Mouse (Mus musculus) heart, adult 11 months (tissue): Measurements from ENCODE around the gene Rbm47.

ENCODE experiments used
- DNase-seq: peaks from one replicate; pipeline ENCODE4 v3.0.0; 2022

Gene Rbm47

DNA sequence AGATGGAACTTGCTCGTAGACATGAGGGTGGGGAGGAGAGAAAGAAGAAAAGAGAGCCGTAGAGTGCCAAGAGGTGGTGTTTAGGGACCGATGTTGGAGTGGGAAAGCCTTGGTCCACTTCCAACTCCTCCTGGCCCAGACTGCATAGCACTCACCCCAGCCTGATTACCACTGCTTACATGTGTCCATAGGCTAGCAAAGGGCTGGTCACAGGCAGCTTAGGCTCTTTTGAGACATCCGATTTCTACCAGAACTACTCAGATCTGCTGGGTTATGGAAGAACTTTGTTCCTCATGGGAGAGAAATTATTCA is 48.9 kb downstream of the Rbm47 start:
- DNase-seq = no peak

DNA sequence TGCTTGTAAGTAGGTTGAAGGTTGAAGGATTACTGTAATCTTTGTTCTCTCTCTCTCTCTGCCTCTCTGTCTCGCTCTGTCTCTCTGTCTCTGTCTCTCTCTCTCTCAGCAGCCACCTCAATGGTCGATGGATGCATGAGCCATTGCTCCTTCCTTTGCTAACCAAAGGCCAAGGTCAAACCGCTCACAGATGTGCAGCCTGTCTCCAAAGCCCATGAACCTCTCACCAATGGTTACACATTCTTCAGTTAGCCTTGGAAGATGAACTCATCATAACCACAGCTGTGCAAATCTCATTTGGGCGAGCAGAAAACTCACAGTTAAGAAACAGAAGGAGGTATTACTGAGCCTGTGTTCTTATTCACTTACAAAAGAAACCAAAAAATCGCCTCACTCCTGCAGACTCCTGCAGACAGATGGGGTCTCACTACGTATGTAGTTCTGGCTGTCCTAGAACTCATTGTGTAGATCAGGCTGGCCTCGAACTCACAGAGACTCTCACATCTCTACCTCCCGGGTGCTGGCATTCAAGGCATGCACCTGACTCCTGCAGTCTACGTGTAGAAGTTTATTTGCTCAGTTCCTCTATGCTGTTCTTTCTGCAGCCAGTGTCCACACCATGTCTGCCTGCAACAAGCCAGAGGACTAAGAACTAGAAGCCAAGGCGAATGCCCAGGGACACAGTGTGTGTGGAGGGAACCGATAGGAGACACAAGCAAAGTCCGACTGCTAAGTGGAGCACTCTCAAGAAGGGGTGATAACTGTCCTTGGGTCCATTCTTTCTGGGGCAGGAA is 49.4 kb downstream of the Rbm47 start:
- no peak for DNase-seq

DNA sequence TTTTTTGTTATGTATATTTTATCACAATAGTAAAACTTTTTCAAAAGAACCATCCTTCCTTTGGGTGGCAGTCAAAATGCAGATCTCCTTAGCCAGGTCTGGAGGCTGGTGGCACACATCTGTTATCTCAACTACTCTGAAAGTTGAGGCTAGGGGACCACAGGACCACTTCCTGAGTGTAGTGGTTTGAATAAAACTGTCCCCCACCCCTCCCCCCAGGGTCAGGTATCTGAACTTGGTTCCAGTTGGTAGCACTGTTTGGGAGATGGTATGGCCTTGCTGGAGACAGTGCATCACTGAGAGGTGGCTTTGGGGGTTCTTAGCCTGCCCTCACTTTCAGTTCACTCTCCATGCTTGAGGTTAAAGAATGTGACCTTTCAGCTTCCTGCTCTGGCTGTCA is 51.7 kb downstream of the Rbm47 start:
- DNase-seq = no peak

DNA sequence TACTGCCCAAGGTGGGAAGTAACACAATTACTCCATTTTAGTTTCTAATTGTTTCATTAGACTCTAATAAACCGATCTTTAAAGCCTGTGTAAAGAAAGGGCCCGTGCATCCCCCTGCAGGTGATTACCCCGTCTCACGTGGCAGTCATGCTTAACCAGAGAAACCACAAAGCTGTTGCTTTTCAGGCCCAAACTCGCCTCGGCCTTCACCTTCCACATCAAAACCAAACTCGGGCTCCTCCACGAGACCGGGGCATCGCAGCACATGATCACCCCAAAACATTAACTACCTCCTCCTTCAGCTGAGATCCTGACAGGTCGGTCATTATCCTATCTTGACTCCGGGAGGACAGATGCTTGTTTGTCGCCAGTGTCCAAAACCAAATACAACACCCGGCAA is 58.2 kb downstream of the Rbm47 start:
- no peak for DNase-seq

DNA sequence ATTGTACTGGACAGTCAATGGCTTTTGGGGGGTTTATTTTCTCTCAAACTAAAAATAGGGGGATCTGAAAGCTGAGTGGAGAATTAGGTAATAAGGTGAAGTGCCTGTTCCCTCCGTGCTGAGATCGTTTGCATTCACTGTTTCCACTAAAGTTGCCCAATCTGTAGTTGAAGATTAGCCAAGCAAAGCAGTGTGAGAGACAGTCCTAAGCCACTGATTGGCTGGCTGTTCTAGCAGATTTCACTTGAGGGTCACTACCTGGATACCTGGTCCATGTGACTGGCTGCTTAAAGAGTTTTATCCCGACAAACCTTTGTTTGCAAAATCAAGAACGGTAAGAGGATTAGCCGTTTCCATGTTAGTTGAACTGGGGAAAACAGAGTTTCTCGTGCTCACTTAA is 58.7 kb downstream of the Rbm47 start:
- DNase-seq = no peak

DNA sequence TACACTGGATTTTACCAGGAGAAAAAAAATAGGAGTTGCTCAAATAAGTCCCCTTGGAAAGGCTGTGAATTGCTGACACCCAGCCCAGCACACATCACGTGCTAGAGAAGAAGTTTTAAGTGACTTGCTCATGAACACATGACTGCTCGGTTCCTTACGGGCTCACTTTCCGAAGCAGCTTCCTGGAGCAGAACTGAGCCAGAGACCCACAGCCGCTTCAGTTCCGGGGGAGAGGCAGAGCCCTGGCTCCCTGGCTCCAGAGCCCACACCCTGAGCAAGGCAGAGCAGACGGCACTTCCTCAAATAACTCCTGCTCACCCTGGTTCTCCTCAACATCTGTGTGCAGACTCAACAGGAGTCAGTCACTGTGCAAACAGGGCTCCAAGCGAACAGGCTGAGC is 60.9 kb downstream of the Rbm47 start:
- peak; percentile 99 for DNase-seq

DNA sequence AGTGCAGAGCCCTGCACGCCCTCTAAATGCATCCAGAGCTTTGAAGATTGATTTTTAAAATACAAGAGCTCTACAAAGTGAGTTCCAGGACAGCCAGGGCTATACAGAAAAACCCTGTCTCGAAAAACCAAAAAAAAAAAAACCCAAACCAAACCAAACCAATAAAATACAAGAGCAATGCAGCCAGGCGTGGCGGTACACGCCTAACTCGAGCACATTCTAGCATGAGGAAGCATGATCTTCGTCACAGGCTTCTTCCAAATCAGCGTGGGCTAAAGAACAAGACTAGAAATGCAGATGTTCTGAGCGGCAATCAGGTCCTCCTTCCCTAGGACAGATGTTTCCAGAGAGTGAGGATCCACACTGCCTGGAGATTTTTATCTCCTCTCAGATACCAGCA is 66.5 kb downstream of the Rbm47 start:
- no peak for DNase-seq

DNA sequence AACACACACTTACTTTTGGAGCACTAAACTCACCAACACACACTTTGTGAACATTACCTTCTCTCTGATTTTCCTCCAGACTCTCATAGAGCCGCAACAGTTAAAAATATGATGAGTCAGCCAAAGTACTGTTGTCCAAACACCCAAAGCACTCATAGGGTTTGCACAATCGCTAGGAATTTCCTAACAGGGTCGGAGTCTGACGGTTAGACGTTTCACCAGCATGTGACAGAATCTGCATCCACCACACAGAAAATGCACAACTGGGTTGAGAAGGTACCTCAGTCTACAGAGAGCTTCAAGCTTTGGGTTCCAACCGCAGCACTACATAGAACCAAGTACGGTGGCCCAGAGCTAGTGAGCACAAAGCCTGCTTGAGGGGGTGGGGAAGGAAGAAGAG is 67.0 kb downstream of the Rbm47 start:
- DNase-seq = peak; percentile 93

DNA sequence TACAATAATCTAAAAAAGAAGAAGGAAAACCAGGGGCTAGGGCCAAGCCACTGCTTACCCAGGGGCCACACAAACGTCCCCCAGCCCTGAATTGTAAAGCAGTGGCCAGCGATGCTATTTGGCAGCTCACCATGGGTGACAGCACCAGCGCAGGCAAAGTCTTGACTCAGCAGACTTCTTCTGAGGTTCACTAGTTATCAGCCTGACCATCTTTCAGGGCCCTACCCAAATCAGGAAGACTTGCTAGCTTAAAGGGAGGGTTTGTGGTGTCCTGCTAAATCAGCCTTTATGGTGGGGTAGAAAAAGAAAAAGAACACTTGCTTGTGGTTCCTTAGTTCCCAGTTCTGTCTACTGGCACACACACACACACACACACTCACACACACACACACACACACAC is 67.6 kb downstream of the Rbm47 start:
- DNase-seq = no peak

DNA sequence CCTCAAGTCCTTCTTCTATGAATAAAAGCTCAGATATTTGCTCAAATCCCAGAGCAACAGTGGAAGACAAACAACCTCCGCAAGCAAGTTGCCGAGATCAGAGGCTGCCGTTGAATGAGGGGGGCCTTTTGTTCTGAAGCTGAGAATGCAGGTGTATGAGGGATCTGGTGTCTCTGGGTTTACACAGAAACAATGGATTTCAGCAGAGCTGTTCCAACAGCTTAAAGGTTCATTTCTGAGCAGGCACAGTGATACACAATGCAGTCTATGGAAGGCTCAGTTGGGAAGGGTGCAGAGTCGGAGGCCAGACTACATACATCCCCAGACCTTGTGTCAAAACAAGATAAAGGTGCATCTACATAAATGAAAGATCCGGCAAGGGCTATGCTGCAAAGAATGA is 69.5 kb downstream of the Rbm47 start:
- no peak for DNase-seq

DNA sequence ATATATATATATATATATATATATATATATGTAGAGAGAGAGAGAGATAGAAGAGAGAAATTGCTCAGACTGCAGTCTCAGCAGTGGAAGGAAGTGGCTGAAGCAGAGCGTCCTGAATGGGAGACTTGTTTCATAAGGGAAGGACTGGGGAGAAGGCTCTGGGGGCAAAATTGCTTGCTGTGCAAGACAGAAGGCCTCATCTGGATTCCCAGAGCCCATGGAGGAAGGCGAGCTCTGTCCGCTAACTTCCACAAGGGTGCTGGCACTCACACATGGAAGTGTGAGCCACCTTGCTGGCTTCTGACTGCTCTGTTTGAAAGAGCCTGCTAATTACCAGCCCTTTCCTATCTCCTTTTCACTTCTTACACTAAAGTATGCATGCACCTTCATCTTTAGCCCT is 70.1 kb downstream of the Rbm47 start:
- DNase-seq = peak; percentile 95

DNA sequence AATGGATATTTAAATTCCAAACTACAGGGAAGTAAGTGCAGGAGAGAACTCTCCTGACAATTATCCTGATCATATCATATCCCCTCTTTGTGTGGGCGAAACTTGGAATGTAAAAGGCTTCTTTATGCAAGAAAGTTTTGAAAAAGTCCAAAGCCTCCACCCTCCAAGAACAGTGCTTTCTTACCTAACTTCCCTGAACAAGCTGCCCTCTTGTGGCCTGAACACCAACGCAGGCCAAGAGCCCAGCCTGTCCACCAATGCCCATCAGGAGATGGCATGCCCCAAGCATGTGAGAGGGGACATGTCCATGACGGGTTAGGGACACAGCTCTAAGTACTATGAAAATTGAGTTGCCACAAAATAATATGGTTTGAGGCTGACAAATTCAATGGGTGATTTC is 71.3 kb downstream of the Rbm47 start:
- DNase-seq = no peak

DNA sequence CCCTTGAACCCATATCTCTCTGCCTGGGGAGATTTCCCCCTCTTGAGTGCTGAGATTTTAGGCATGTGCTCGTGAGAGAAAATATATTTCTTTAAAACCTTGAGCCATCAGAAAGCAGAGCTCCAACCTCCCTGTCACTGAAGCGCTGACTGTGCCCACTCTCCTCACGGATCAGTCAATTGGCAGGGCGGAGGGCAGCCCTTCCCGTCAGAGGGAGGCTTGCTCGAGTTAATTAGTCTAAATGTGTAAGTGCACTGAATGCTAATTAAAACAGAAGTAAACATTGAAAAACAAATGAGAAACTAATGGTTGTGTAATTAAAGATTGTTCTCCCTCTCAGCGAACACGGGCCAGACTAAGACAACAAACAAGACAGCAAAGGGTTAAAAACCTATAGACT is 72.6 kb downstream of the Rbm47 start:
- DNase-seq = no peak

DNA sequence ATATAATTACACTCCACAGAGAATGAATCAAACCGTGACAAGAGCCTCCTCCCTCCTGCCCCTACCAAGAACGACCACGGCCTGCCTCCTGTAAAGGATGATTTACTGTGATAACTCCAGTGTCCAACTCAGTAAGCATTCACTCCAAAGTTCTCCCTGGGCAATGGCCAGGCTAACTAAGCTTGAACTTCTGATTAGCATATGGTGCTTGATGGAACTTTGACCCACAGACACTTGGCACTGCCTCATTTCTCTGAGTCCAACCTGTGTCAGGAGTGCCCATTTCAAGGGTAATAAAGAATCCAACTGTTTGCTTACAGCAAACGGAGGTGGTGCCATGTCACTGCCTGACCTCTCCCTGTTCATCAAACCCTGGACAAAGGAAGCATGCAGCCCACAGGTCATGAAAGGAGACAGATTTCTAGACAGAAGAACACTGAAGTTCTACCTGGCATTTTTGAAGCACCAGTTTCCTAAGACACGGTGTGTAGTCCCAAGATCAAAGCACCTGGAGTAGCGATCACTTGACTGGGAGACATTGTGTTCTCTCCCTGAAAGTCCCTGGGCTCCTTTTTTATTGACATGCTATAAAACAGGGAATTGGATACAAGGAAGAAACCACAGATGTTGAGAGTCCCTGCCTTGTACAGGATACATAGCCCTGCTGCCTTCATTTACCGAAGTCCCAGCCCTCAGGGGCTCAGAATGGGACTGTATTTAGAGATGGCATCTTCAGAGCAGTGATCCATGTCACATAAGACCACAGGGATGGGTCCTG is 74.6 kb downstream of the Rbm47 start:
- no peak for DNase-seq

DNA sequence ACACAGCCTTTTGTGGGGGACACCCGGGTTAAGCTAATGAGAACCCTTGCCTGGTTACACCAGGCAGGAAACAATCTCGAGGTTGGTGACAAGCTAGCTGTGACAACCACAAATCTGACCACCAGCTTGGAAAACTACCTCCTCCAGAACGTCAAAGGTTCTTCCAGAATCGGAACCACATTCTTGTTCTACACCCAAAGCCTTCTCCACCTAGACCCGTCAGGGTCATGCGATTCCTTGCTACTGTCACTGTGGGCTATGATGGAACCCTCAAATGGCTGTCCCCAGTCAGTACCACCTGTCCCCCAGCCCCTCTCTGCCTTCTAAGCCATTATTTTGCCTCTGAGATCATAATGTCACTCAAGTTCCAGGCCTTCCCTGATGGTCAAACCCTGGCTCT is 76.8 kb downstream of the Rbm47 start:
- no peak for DNase-seq

DNA sequence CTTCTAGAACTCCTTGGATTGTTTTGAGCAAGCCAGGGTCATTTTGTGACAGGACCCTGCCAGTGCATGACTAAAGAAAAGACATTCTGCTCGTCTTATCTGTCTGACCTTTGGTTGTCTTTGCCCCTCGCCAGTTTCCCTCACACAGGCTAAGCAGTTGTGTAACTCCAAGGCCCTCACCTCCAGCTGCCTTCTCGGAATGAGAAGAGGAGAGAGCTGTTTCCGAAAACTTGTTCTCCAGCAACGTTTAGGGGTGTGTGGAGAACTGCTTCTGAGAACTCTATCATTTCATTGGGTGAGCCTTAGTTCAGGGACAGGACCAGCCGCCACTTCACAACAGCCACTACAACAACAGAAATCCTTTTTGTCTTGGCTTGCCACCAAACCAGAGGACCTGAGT is 77.8 kb downstream of the Rbm47 start:
- DNase-seq = no peak

DNA sequence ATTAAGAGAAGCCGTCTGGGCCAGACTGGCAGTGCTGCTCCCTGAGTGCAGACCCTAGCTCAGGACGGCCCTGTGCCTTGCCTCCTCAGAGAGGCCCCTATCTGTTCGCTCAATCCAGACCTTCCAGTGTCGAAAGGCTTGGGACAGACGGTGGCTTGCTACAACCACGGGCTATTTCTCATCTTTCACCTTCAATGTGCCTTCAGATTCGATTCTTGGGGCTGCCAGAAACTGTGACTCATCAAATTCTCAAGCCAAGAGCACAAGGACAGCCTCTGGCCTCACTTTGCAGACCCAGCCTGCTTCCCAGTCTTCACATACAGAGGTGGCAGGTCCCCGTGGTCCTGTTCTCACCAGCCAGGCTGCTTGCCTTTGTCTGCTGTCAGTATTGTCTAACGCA is 82.9 kb downstream of the Rbm47 start:
- DNase-seq = peak; percentile 94

DNA sequence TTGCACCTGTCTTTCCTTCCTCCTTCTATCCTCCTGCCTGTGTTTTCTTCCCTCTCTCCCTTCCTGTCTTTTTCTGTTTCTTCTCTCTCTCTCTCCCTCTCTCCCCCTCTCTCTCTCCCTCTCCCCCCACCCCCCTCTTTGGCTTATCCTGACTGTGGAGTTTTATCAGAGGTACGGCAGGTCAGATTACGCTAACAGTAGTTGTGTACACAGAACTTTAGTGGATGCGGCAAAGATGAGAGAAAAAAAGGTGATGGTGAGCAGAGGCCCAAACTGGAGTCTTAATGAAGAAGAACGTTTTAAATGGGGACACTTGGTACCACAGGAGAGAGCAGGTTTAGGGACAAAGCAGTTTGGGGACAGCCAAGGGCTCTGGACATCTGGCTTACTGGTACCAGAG is 83.3 kb downstream of the Rbm47 start:
- no peak for DNase-seq

DNA sequence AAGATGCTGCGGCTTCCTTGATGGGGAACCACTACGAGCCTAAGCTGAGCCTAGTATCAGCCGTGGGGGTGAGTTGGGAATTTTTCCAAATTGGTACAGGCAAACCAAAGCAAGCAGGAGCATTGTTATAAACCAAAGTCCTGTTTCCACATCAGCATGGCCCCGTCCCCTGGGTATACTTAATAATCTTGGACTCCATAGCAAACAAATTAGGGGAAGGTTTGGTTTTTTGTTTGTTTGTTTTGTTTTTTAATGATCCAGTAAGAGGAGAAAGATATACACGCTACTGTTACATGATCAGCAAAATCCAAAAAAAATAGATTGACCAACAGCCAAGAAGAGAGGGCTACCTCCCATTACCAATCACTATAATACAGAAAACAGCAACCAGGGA is 84.0 kb downstream of the Rbm47 start:
- no peak for DNase-seq

DNA sequence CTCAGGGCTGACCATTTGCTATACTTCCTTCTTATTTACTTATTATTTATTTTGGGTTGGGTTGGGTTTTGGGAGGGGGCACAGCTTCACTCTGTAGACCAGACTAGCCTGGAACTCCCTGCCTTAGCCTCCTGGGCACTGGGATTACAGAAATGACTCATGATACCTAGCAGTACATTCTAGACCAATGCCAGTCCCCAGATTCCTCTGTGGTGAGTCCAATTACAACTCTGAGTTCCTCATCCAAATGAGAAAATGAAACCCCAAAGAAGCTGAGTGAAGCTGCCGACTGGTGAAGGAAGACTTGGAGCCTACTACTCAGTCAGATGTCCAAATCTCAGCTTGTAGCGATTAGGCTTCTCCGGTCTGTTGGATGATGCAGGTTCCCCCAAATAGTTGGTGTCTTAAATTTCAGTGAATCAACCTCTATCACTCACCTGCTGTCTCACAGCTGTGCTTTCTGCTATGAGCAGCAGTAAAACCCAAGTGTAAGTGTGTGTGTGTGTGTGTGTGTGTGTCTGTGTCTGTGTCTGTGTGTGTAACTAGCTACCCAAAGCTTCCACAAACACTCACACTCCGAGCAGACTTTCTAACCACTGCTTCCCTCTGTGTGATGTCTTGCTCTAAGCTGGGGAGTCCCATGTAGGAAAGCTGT is 84.5 kb downstream of the Rbm47 start:
- no peak for DNase-seq

DNA sequence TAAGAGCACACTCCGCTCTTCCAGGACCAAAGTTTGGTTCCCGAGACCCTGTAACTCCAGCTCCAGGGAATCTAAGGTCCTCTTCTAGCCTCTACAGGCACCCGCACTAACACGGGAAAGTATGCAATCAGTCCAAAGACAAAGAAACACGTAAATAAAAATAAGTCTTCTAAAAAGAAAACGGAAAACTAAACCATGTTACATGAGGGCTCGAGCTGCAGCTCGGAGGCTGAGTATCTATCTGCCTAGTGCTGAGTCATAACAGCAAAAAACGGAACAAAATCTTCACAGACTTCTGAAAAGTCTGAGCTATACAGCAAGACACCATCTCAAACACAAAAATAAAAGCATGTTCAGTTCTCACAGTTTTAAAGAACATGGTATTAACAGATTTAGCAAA is 86.0 kb downstream of the Rbm47 start:
- no peak for DNase-seq

DNA sequence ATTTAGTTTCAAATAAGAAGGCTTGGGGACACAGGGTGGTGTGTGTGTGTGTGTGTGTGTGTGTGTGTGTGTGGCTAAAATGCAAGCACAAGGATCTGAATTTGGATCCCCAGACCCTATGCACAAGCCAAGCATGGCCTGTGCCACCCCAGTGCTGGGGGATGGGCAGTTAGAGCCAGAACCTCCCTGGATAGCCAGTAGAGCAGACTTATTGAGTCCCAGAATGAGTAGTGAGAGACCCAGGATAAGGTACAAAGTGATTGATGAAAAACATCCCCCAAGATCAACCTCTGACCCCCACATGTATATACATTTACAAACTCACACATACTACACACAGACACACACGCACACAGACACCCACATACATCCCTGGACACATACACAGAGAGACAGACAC is 86.6 kb downstream of the Rbm47 start:
- DNase-seq = no peak

DNA sequence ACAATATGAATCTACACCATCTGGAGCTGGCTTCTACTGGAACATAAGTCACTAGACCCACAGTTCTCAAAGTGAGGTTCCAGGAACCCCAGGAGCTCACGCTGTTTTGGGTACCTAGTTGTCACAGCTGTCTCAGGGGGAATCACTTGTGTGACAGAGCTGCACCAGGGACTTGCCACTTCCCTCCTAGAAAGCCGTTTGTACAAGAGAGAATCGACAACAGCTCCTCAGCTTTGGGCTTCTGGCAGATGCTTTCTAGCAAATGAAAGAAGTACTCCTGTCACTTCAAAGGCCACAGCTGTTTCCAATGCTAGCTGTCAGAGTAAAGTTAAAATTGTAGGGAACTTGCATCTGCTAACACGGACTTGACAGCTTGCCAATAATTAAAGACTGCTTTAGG is 87.4 kb downstream of the Rbm47 start:
- DNase-seq = no peak

DNA sequence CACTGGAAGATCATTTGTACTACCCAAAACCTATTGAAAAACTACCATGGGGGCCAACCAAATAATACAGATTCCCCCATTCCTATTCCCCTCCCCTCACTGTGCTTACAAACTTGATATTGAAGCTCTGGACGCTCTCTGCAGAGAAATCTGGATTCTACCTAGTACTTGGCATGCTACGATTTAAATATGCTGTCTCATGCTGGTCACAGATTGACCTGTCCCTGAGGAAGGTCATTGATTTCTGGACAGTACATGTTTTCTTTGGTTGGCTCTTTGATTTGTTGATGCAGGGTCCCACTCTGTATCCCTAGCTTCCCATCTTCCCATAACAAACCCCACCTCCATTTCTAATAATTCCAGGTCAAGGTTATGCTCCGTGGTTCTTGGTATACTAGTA is 88.4 kb downstream of the Rbm47 start:
- DNase-seq = no peak
